Mouse (Mus musculus) cortical plate, adult 2 months (tissue): ENCODE measurements around the gene Tnr. TPM values are rescaled to one million over a fixed set of nuclear protein-coding genes. Genes with fewer than 3 reads are reported as not detected.

ENCODE experiments used
- H3K27ac ChIP-seq: fragments of 200-500 bp; 2 replicates; pipeline ENCODE4 v1.5.1; 2012; ENCODE audit warnings: low read length, control low read depth, inconsistent platforms; ENCODE audit not compliant: insufficient read depth
- H3K4me1 ChIP-seq: fragments of 200-500 bp; 2 replicates; pipeline ENCODE4 v1.6.1; 2011; ENCODE audit warnings: low read length; ENCODE audit not compliant: control insufficient read depth, insufficient read depth
- H3K4me3 ChIP-seq: fragments of 200-500 bp; 2 replicates; pipeline ENCODE4 v1.5.1; 2011; ENCODE audit warnings: mild to moderate bottlenecking, low read length, control low read depth; ENCODE audit not compliant: insufficient read depth
- CTCF ChIP-seq: fragments of 200-500 bp; IDR thresholded peaks from 2 replicates; pipeline ENCODE4 v1.5.1; 2011; ENCODE audit warnings: mild to moderate bottlenecking, control low read depth, low read length; ENCODE audit not compliant: insufficient read depth; ENCODE audit errors: extremely low read depth
- POLR2A ChIP-seq: fragments of 200-500 bp; IDR thresholded peaks from 2 replicates; pipeline ENCODE4 v1.6.1; 2011; ENCODE audit warnings: mild to moderate bottlenecking, low read length, control low read depth; ENCODE audit not compliant: insufficient read depth; ENCODE audit errors: extremely low read depth
- polyA plus RNA-seq: library from polyadenylated mRNA; depleted of rRNA; stranded (reverse); fragments of >200 nt; gene quantifications from 2 replicates; pipeline ENCODE4 v1.2.3, GENCODE M21; 2012

Gene Tnr
- polyA plus RNA-seq, 1 experiment = 32.1 TPM

DNA sequence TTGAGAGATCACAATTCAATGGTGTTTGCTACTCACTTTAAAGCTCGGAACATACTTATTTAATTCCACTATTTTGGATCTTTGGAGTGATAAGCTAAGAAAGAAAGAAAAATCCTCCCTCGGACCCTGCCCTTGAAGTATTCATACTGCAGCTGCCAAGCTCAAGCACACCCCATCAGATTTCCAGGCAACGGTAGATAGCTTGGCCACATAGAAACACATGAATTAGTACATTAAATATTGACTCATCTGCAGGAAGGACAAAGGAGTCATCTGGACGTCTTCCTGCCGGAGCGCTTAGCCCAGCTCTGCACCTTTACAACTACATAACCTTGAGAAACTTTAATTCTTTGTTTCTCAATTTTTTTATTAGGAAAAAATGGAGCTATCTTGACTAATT is 205.7 kb downstream of the Tnr start:
- Histone ChIP-seq H3K4me3 (no peak overlapping the region), H3K27ac (no peak overlapping the region), H3K4me1 (peaks cover 4% of the 10 kb centered on the region)
- no peak for TF ChIP-seq POLR2A
- no peak for TF ChIP-seq CTCF

DNA sequence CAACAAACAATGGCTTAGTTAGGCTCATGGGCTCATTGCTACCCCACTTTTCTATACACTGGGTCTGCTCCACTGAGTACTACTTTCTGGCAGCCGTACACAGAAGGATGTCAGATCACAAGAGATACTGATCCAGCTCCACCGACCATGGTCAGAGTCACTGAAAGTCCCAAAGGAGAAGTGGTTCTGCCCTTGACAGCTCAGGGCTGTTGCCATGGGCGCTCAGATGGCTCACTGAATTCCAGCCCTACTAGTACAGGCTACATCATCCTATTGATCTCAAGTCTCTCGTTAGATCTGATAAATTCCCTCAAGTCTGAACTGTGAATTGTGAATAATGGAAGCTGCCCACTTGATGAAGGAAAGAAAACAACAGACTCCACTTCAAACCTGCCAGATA is 207.3 kb downstream of the Tnr start:
- TF ChIP-seq POLR2A (no peak), CTCF (no peak)
- peaks cover 1% of the 10 kb centered on the region; the same call in 1 of the 2 replicates for H3K4me1 ChIP-seq
- H3K27ac ChIP-seq = no peak overlapping the region
- no peak overlapping the region for H3K4me3 ChIP-seq

DNA sequence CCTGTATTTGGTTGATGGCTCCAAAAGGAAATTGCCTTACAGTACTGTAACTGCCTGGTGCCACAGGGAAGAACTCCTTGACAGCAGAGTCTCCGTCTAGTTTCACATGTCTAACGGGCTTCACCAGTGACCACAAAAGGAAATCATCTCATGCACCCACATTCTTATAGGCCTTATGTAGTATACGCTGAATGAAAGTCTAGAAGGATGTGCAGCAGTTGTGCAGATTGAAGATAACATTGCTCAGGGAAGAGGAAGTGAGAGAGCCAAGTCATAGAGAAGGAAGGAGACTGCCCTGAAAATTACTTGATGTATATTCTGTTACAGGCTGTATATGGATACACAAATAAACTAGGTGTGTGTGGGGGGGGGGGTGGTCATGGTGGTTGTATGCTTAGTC is 211.5 kb downstream of the Tnr start:
- peaks cover 8% of the 10 kb centered on the region for H3K4me1 ChIP-seq
- H3K27ac ChIP-seq = no peak overlapping the region
- no peak for TF ChIP-seq CTCF
- TF ChIP-seq POLR2A = no peak
- H3K4me3 ChIP-seq = no peak overlapping the region

DNA sequence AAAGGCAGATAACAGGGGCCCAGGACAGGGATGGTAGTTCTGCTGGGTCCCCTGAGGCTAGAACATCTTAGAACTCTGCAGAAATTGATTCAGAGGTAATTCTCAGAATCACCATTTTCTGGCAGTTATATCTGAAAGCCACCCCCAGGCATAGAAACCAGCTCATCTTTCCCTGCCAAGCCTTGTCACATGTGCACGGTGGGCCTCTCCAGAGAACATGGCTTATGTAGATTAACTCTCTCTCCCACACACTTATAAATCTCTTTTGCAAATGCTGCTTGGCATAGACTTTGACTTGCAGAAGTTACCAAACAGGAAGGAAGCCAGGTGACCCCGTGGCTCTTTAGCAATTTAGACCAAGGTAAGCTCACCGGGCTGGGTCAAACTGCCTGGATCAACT is 215.9 kb downstream of the Tnr start:
- Histone ChIP-seq H3K27ac (peak overlapping the region; percentile 68; the same call in 1 of the 2 replicates), H3K4me3 (no peak overlapping the region), H3K4me1 (peaks cover 13% of the 10 kb centered on the region)
- TF ChIP-seq POLR2A (no peak), CTCF (no peak)

DNA sequence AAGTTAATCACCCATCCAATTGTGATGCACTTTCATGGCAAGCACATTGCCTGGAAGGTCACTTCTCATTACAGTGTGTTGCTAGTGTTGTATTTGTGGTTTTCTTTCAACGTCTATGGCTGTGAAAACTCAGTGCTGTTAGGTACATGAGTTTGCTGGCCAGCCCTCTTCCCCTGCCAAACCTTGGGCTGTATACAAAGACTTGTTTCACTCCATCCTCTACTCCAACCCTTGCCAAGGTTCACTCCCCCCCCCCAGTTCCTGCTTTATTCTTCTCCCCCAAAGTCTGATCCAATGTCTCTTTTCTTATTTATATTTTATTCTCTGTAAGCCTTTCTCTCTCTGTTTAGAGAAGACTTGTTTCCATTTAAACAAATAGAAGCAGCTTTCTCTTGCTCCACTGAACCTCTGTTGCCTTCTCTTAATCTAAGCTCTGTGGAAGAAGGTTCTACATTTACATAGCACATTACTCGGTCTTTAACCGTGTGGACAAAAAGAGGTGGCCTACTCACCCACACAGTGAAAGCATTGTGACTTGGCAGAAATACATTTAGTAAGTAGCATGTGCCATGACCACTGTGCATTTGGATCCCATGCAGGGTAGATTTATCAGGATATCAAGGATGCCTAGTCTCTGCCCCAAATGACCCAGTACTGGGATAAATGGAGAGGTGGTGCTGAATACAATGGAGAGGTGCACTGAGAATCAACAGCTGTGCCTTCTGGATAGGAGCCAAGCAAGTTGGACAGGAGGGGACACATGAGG is 217.9 kb downstream of the Tnr start:
- H3K4me3 ChIP-seq = no peak overlapping the region
- TF ChIP-seq POLR2A (no peak), CTCF (no peak)
- H3K4me1 ChIP-seq = peaks cover 16% of the 10 kb centered on the region
- no peak overlapping the region for H3K27ac ChIP-seq

DNA sequence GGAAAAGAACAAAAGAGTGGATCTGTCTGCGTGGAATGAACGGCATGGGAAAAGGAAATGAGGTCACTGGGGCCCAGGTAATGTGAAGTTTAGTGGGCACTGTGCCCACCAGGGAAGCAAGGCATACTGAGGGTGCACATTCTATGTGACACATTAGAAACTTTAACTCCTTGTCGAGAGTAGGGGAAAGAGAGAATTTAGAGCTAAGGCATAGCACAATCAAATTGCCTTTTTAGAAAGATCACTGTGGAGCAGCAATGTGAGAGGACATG is 218.4 kb downstream of the Tnr start:
- TF ChIP-seq POLR2A = no peak
- peaks cover 16% of the 10 kb centered on the region for H3K4me1 ChIP-seq
- H3K4me3 ChIP-seq = no peak overlapping the region
- no peak overlapping the region for H3K27ac ChIP-seq

DNA sequence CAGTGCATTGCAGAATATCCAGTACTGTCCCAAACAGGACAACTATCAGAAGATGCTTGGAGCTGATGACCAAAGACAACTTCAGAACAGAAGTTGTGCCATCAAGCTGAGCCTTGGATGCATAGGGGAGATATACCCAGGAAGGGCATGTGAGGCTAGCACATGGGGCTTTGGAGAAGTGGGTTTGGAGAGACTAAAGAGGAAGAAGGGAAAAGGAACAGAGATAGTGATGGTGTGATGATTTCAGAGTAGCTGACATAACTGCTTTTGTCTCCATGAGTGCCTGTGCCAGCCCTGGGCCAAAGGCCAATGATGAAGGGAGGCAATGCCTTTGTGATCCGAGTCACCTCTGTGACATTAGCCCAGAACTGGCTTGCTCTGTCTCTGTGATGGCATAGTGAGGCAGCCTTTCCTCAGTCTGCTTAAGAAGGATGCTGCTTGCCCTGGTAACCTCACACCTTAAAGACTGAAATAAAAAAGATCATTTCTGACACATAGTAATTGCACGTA is 220.2 kb downstream of the Tnr start:
- Histone ChIP-seq H3K4me3 (no peak overlapping the region), H3K27ac (no peak overlapping the region), H3K4me1 (peaks cover 16% of the 10 kb centered on the region)
- TF ChIP-seq POLR2A = no peak
- no peak for TF ChIP-seq CTCF

DNA sequence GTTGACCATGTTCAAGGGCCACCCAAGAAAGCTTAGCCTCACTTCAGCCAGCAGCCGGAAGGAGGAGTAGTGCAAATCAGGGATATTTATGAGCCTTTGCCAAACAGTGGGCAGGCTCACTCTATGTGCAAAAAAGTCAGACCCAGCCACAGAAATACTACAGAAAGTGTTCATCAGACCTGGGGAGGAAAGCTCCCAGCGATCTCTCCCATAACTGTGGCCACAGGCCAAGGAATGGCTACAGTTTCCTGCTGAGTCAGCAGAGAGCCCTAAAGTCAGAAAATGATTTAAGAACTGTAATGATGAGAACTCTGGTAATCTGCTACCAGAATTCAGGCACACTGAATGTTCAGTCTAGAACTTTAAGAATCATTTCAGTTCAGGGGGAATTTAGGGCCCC is 221.7 kb downstream of the Tnr start:
- peaks cover 10% of the 10 kb centered on the region for H3K4me1 ChIP-seq
- H3K27ac ChIP-seq = no peak overlapping the region
- TF ChIP-seq CTCF (no peak), POLR2A (no peak)
- H3K4me3 ChIP-seq = no peak overlapping the region

DNA sequence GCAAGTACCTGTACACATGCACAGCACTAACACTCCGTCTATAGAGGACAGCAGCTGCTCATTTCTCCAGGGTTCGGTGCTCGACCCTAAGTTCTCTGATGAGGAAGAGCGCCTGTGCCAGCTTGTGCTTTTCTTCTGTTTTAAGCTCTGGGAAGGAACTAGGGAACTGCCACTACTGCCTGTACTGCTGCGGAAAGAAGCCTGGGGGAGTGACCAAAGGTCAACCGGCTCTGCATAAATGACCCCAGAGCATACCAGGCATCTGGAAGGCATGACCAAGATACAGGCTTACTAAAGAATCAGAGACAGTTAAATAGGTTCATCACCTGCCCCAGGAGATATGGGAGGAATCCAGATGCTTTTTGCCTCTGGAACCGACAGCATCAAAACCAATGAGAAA is 224.4 kb downstream of the Tnr start:
- Histone ChIP-seq H3K4me3 (no peak overlapping the region), H3K27ac (no peak overlapping the region), H3K4me1 (peaks cover 3% of the 10 kb centered on the region; the same call in 1 of the 2 replicates)
- TF ChIP-seq POLR2A (no peak), CTCF (no peak)

DNA sequence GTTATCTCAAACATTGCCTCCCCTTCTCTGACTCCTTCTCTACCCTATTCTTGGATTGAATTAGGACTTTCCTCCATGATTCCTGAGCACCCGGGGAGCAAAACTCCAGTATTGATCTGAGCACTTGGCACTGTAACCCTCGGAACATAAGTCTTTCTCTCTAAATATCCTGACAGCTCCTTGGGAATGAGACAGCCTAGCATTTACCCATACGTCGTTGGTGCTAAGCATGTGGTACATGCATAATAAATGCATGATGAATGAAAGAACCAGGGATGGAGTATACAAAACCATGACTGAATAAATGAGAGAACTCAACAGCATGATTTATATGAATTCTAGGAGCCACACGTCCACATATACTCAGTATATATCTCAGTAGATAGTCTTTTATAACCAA is 226.8 kb downstream of the Tnr start:
- Histone ChIP-seq H3K4me1 (no peaks in the 10 kb centered on the region), H3K4me3 (no peak overlapping the region), H3K27ac (no peak overlapping the region)
- TF ChIP-seq CTCF = no peak
